Mouse (Mus musculus) intestine, embryonic 14.5 days (tissue): ENCODE data around the gene Gdap1l1. TPM values are rescaled to one million over a fixed set of nuclear protein-coding genes. Genes with fewer than 3 reads are reported as not detected.

Experiments used
- ATAC-seq: fragments of 200-750 bp; cut with Nextera tagmentation; replicated peaks from 2 replicates; pipeline ENCODE4 v1.8.0; 2017; ENCODE audit warnings: low read depth, moderate number of reproducible peaks, moderate TSS enrichment, moderate library complexity; ENCODE audit not compliant: low FRiP score, low TSS enrichment
- DNase-seq: peaks from one replicate; pipeline ENCODE4 v3.0.0-alpha.2; 2018; ENCODE audit warnings: low spot score
- H3K27ac ChIP-seq: fragments of 300-500 bp; sonication (generic); 2 replicates; pipeline ENCODE4 v1.5.1; 2014; ENCODE audit warnings: low read depth, mild to moderate bottlenecking, control low read depth
- H3K27me3 ChIP-seq: fragments of 300-500 bp; sonication (generic); replicated peaks from 2 replicates; pipeline ENCODE4 v1.6.1; 2014; ENCODE audit warnings: low read length, control low read depth; ENCODE audit not compliant: control insufficient read depth, insufficient read depth
- H3K36me3 ChIP-seq: fragments of 300-500 bp; sonication (generic); 2 replicates; pipeline ENCODE4 v1.6.1; 2014; ENCODE audit warnings: low read length, control low read depth; ENCODE audit not compliant: control insufficient read depth, insufficient read depth
- H3K4me1 ChIP-seq: fragments of 300-500 bp; sonication (generic); replicated peaks from 2 replicates; pipeline ENCODE4 v1.6.1; 2014; ENCODE audit warnings: low read length, control low read depth, mixed read lengths; ENCODE audit not compliant: control insufficient read depth, insufficient read depth
- H3K4me2 ChIP-seq: fragments of 300-500 bp; sonication (generic); 2 replicates; pipeline ENCODE4 v1.6.1; 2014; ENCODE audit warnings: low read length
- H3K4me3 ChIP-seq: fragments of 300-500 bp; sonication (generic); 2 replicates; pipeline ENCODE4 v1.5.1; 2014; ENCODE audit warnings: low read depth, low read length, control low read depth, mixed read lengths
- H3K9ac ChIP-seq: fragments of 300-500 bp; sonication (generic); 2 replicates; pipeline ENCODE4 v1.6.1; 2014; ENCODE audit warnings: mild to moderate bottlenecking, low read length
- H3K9me3 ChIP-seq: fragments of 300-500 bp; sonication (generic); 2 replicates; pipeline ENCODE4 v1.6.1; 2016; ENCODE audit warnings: low read length, control low read depth; ENCODE audit not compliant: control insufficient read depth
- WGBS: fragments of 180-500 bp; shearing (Covaris S2); extraction: QIAGEN DNeasy Blood & Tissue Kit; methylation state at CpG from one replicate; pipeline ENCODE4 v1.1.7; 2014; 5-methylcytosine and 5-hydroxymethylcytosine counted together
- polyA plus RNA-seq: library from polyadenylated mRNA; unstranded; fragments of >200 nt; fragmentation: Nextera tagmentation; extraction: Ambion mirVana; gene quantifications from 2 replicates; pipeline ENCODE4 v1.2.1, GENCODE M21; 2014

Gene Gdap1l1
- polyA plus RNA-seq, 1 experiment from 2014 or later: 9.7 TPM

- Histone ChIP-seq H3K27ac (no peak within 1 kb of the TSS), H3K27me3 (no peaks in the 10 kb centered on the region), H3K4me1 (peaks cover 14% of the 10 kb centered on the region), H3K9me3 (no peaks in the 10 kb centered on the region), H3K4me3 (no peak within 1 kb of the TSS), H3K4me2 (no peak within 1 kb of the TSS), H3K36me3 (no peaks in the 10 kb centered on the region), H3K9ac (no peak within 1 kb of the TSS)
- DNase-seq (no peak), ATAC-seq (no peak)
- 74% methylated on average over 5 of the region's 5 CpGs for WGBS
Measured at GRCm38 (mm10) chr2:163492018-163492417, 53.7 kb downstream of the Gdap1l1 start, which contains the start of gene R3hdml. R3hdml (plus strand) TSS chr2:163492318.

- DNase-seq: no peak
- no peak for ATAC-seq
- no peak overlapping the region for H3K9ac ChIP-seq
- WGBS: 41% methylated on average over 5 of the region's 5 CpGs
- H3K4me2 ChIP-seq: no peak overlapping the region
- H3K27me3 ChIP-seq: no peaks in the 10 kb centered on the region
- no peaks in the 10 kb centered on the region for H3K9me3 ChIP-seq
- no peak overlapping the region for H3K4me3 ChIP-seq
- no peak overlapping the region for H3K27ac ChIP-seq
- H3K4me1 ChIP-seq: peaks cover 14% of the 10 kb centered on the region
- H3K36me3 ChIP-seq: no peaks in the 10 kb centered on the region
Measured at GRCm38 (mm10) chr2:163493031-163493430, 54.8 kb downstream of the Gdap1l1 start.

DNA sequence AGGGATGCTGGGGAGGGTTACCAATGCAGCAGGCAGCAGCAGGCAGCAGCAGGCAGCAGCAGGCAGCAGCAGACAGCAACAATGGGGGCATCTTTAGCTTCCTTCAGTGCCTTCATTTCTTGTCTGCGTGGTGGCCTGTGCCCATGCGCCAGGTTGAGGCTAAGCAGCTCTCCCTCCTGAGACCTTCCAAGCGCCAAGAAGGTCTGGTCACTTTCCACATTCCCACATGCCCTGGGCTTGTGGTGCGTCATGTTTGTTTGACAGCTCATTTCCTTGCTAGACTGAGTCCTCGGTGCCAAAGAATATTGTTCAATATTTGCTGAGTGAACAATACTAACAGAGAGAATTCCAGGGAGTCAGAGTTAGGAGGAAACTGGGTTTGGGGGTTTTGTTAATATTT lies 55.7 kb downstream of the Gdap1l1 start:
- Histone ChIP-seq H3K9me3 (no peaks in the 10 kb centered on the region), H3K4me2 (no peak overlapping the region), H3K27me3 (no peaks in the 10 kb centered on the region), H3K4me3 (no peak overlapping the region), H3K4me1 (peaks cover 14% of the 10 kb centered on the region), H3K27ac (no peak overlapping the region), H3K9ac (no peak overlapping the region), H3K36me3 (no peaks in the 10 kb centered on the region)
- no peak for DNase-seq
- ATAC-seq: no peak
- WGBS: 12% methylated on average over 5 of the region's 5 CpGs

GRCm38 (mm10) chr2:163494456-163494855 lies 56.2 kb downstream of the Gdap1l1 start:
- Histone ChIP-seq H3K9ac (no peak overlapping the region), H3K9me3 (no peaks in the 10 kb centered on the region), H3K36me3 (no peaks in the 10 kb centered on the region), H3K27me3 (no peaks in the 10 kb centered on the region), H3K4me3 (no peak overlapping the region), H3K4me1 (peaks cover 14% of the 10 kb centered on the region), H3K4me2 (no peak overlapping the region), H3K27ac (no peak overlapping the region)
- ATAC-seq: no peak
- no peak for DNase-seq
- 32% methylated on average over 6 of the region's 6 CpGs for WGBS

DNA sequence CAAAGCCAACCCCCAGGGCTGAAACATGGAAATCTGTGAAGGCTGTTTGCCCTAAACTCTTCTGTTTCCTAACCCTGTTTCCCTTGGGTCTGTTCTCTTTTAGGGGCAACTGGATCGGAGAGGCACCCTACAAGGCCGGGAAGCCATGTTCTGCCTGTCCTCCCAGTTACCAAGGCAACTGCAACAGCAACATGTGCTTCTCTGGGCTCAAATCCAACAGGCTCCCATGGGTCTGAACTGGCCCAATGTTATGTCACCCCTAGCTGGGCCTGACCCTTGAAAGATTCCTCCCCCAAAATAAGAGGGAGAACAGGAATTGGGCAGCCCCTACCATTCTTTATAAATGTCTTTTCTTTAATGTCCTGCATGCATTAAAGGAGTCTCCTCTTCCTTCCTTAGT lies 63.9 kb downstream of the Gdap1l1 start:
- no peak for ATAC-seq
- 82% methylated on average over 2 of the region's 2 CpGs for WGBS
- H3K4me1 ChIP-seq: no peaks in the 10 kb centered on the region
- H3K9ac ChIP-seq: no peak overlapping the region
- H3K27ac ChIP-seq: no peak overlapping the region
- no peaks in the 10 kb centered on the region for H3K9me3 ChIP-seq
- no peak for DNase-seq
- H3K27me3 ChIP-seq: no peaks in the 10 kb centered on the region
- no peaks in the 10 kb centered on the region for H3K36me3 ChIP-seq
- no peak overlapping the region for H3K4me2 ChIP-seq
- no peak overlapping the region for H3K4me3 ChIP-seq

DNA sequence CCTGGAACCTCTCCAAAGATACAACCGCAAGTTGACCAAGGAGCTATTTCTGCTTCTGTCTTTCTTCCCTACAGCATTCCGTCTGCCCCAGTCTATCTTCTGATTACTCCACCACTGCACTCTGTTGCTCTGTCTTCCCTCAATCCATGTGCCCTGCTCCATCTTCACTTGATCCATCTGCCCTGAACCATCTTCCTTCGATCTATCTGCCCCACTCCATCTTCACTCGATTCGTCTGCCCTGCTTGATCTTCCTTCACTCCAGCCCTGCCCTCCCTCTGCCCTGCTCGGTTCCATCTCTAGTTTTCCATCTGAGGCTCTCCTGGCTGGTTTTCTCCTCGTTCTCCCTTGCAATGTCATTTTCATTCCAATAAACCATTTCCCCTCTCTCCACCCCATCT lies 64.9 kb downstream of the Gdap1l1 start:
- no peak overlapping the region for H3K4me2 ChIP-seq
- ATAC-seq (peak; percentile 20; the same call in 1 of the 2 replicates), DNase-seq (no peak)
- peak overlapping the region; percentile 51 for H3K27ac ChIP-seq
- no peak overlapping the region for H3K4me3 ChIP-seq
- no peaks in the 10 kb centered on the region for H3K4me1 ChIP-seq
- H3K27me3 ChIP-seq: no peaks in the 10 kb centered on the region
- H3K36me3 ChIP-seq: no peaks in the 10 kb centered on the region
- 67% methylated on average over 7 of the region's 7 CpGs for WGBS
- H3K9me3 ChIP-seq: no peaks in the 10 kb centered on the region
- H3K9ac ChIP-seq: no peak overlapping the region

Other genes with a start within 250 kb of the Gdap1l1 start
- 6.3 and 7.3 TPM in 2 replicates for gene Tox2, start 235.4 kb upstream of the Gdap1l1 start, polyA plus RNA-seq
- 5.6 and 5.9 TPM in 2 replicates for gene Jph2, start 40.5 kb upstream of the Gdap1l1 start, polyA plus RNA-seq
- 88.9 and 97.7 TPM in 2 replicates for gene Oser1, start 13.8 kb upstream of the Gdap1l1 start, polyA plus RNA-seq
- gene Fitm2, start 34.2 kb downstream of the Gdap1l1 start, polyA plus RNA-seq: 10.7 and 11.6 TPM in 2 replicates
- 0.16 TPM in 1 of 2 replicates, not detected in the other for gene R3hdml, start 53.8 kb downstream of the Gdap1l1 start, polyA plus RNA-seq
- 89.8 and 90.5 TPM in 2 replicates for gene Hnf4a, start 68.3 kb downstream of the Gdap1l1 start, polyA plus RNA-seq
- gene Ttpal, start 163.8 kb downstream of the Gdap1l1 start, polyA plus RNA-seq: 40.6 and 40.8 TPM in 2 replicates
- 54.3 and 60.7 TPM in 2 replicates for gene Serinc3, start 206.7 kb downstream of the Gdap1l1 start, polyA plus RNA-seq
- gene Pkig, start 219.9 kb downstream of the Gdap1l1 start, polyA plus RNA-seq: 130 and 131 TPM in 2 replicates